Mouse (Mus musculus) intestine, embryonic 14.5 days (tissue): Measurements from ENCODE around the gene Gm42715. TPM values are rescaled to one million over a fixed set of nuclear protein-coding genes. Genes with fewer than 3 reads are reported as not detected.
"Not testable (repeated sequence)": the region's sequence is repeated elsewhere in the genome, so short reads cannot be mapped to it uniquely, and the experiment has no call there.

ENCODE experiments used
- ATAC-seq: fragments of 200-750 bp; cut with Nextera tagmentation; replicated peaks from 2 replicates; pipeline ENCODE4 v1.8.0; 2017; ENCODE audit warnings: low read depth, moderate number of reproducible peaks, moderate TSS enrichment, moderate library complexity; ENCODE audit not compliant: low FRiP score, low TSS enrichment
- DNase-seq: peaks from one replicate; pipeline ENCODE4 v3.0.0-alpha.2; 2018; ENCODE audit warnings: low spot score
- H3K27ac ChIP-seq: fragments of 300-500 bp; sonication (generic); 2 replicates; pipeline ENCODE4 v1.5.1; 2014; ENCODE audit warnings: low read depth, mild to moderate bottlenecking, control low read depth
- H3K27me3 ChIP-seq: fragments of 300-500 bp; sonication (generic); replicated peaks from 2 replicates; pipeline ENCODE4 v1.6.1; 2014; ENCODE audit warnings: low read length, control low read depth; ENCODE audit not compliant: control insufficient read depth, insufficient read depth
- H3K36me3 ChIP-seq: fragments of 300-500 bp; sonication (generic); 2 replicates; pipeline ENCODE4 v1.6.1; 2014; ENCODE audit warnings: low read length, control low read depth; ENCODE audit not compliant: control insufficient read depth, insufficient read depth
- H3K4me1 ChIP-seq: fragments of 300-500 bp; sonication (generic); replicated peaks from 2 replicates; pipeline ENCODE4 v1.6.1; 2014; ENCODE audit warnings: low read length, control low read depth, mixed read lengths; ENCODE audit not compliant: control insufficient read depth, insufficient read depth
- H3K4me2 ChIP-seq: fragments of 300-500 bp; sonication (generic); 2 replicates; pipeline ENCODE4 v1.6.1; 2014; ENCODE audit warnings: low read length
- H3K4me3 ChIP-seq: fragments of 300-500 bp; sonication (generic); 2 replicates; pipeline ENCODE4 v1.5.1; 2014; ENCODE audit warnings: low read depth, low read length, control low read depth, mixed read lengths
- H3K9ac ChIP-seq: fragments of 300-500 bp; sonication (generic); 2 replicates; pipeline ENCODE4 v1.6.1; 2014; ENCODE audit warnings: mild to moderate bottlenecking, low read length
- H3K9me3 ChIP-seq: fragments of 300-500 bp; sonication (generic); 2 replicates; pipeline ENCODE4 v1.6.1; 2016; ENCODE audit warnings: low read length, control low read depth; ENCODE audit not compliant: control insufficient read depth
- WGBS: fragments of 180-500 bp; shearing (Covaris S2); extraction: QIAGEN DNeasy Blood & Tissue Kit; methylation state at CpG from one replicate; pipeline ENCODE4 v1.1.7; 2014; 5-methylcytosine and 5-hydroxymethylcytosine counted together
- polyA plus RNA-seq: library from polyadenylated mRNA; unstranded; fragments of >200 nt; fragmentation: Nextera tagmentation; extraction: Ambion mirVana; gene quantifications from 2 replicates; pipeline ENCODE4 v1.2.1, GENCODE M21; 2014

Gm42715 gene
- polyA plus RNA-seq, 1 experiment from 2014 or later: 18.8 TPM

DNA sequence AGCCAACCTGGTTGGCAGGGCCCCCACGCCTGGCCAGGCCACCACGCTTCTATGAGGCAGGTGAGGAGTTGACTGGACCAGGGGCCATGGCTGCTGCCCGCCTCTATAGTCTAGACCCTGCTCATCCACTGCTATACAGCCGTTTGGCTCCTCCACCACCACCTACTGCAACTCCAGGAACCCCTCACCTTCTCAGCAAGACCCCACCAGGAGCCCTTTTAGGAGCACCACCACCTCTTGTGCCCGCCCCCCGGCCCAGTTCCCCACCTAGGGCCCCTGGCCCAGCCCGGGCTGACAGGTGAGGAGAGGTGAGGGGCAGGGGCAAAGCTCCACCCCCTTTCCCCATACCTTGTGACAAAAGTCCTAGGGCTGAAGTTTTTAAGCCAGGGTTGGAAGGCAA lies 29.4 kb upstream of the Gm42715 start:
- Histone ChIP-seq H3K4me2 (no peak overlapping the region), H3K27ac (no peak overlapping the region), H3K4me3 (no peak overlapping the region), H3K9me3 (no peaks in the 10 kb centered on the region), H3K9ac (no peak overlapping the region), H3K27me3 (no peaks in the 10 kb centered on the region), H3K36me3 (peaks cover 76% of the 10 kb centered on the region), H3K4me1 (no peaks in the 10 kb centered on the region)
- ATAC-seq (no peak), DNase-seq (no peak)
- WGBS: 92% methylated on average over 7 of the region's 7 CpGs

GRCm38 (mm10) chr7:127491846-127492245 lies 27.5 kb upstream of the Gm42715 start:
- ATAC-seq (no peak), DNase-seq (no peak)
- H3K4me2 ChIP-seq: no peak overlapping the region
- no peak overlapping the region for H3K9ac ChIP-seq
- H3K4me3 ChIP-seq: no peak overlapping the region
- no peaks in the 10 kb centered on the region for H3K9me3 ChIP-seq
- H3K27ac ChIP-seq: no peak overlapping the region
- no peaks in the 10 kb centered on the region for H3K4me1 ChIP-seq
- no peaks in the 10 kb centered on the region for H3K27me3 ChIP-seq
- WGBS: 88% methylated on average over 3 of the region's 3 CpGs
- H3K36me3 ChIP-seq: peaks cover 57% of the 10 kb centered on the region

DNA sequence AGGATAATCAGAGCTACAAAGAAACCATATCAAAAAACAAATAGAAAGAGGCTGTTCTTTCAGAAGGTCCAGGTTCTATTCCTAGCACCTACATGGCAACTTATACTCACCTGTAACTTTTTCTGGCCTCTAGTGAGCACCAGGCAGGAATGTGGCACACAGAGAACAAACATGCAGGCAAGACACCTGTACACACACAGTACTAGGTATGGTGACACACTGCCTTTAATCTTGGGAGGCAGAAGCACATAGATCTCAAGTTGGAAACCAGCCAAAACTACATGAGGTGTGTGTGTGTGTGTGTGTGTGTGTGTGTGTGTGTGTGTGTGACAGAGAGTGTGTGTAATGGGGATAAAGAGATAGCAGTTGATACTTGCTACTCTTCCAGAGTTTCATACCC lies 24.7 kb upstream of the Gm42715 start:
- ATAC-seq: no peak
- no peak overlapping the region for H3K4me2 ChIP-seq

DNA sequence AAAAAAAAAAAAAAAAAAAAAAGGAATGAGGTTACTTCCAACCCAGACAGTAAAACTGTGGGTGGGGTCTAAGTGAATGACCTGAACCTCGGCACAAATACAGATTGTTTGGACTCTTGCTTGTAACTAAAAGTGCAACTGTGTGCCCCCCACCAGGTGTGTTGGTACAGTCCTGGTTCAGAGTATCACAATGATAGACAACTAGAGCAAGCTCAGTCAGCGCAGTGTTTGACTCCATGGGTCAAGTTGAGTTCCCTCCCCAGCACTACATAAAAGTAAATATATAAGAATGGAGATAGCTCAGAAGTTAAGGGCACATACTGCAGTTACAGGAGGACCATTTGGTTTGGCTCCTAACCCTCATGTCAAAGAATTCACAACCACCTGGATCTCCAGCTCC lies 22.0 kb upstream of the Gm42715 start:
- Histone ChIP-seq H3K4me3 (no peak overlapping the region), H3K4me1 (no peaks in the 10 kb centered on the region), H3K27me3 (no peaks in the 10 kb centered on the region), H3K9me3 (no peaks in the 10 kb centered on the region), H3K27ac (no peak overlapping the region), H3K4me2 (no peak overlapping the region), H3K36me3 (0 out of 2 replicates have a peak, but pooled peaks cover 5% of the 10 kb centered on the region), H3K9ac (no peak overlapping the region)
- 76% methylated on average over 2 of the region's 2 CpGs for WGBS
- DNase-seq (no peak), ATAC-seq (no peak)

More for the DNA sequence above, 24.7 kb upstream of the Gm42715 start:
- no peaks in the 10 kb centered on the region for H3K9me3 ChIP-seq
- H3K9ac ChIP-seq: no peak overlapping the region
- H3K4me1 ChIP-seq: no peaks in the 10 kb centered on the region
- H3K27ac ChIP-seq: no peak overlapping the region
- DNase-seq: no peak
- no peak overlapping the region for H3K4me3 ChIP-seq
- H3K36me3 ChIP-seq: peaks cover 32% of the 10 kb centered on the region
- no peaks in the 10 kb centered on the region for H3K27me3 ChIP-seq

- H3K4me1 ChIP-seq: no peaks in the 10 kb centered on the region
- H3K9me3 ChIP-seq: no peaks in the 10 kb centered on the region
- ATAC-seq (no peak), DNase-seq (no peak)
- no peaks in the 10 kb centered on the region for H3K27me3 ChIP-seq
- no peaks in the 10 kb centered on the region for H3K36me3 ChIP-seq
- H3K4me2 ChIP-seq: no peak overlapping the region
- H3K4me3 ChIP-seq: no peak overlapping the region
- no peak overlapping the region for H3K27ac ChIP-seq
- WGBS: 37% methylated on average over 3 of the region's 3 CpGs
- H3K9ac ChIP-seq: no peak overlapping the region
These were observed 21.0 kb upstream of the Gm42715 start for GRCm38 (mm10) chr7:127498407-127498806.

DNA sequence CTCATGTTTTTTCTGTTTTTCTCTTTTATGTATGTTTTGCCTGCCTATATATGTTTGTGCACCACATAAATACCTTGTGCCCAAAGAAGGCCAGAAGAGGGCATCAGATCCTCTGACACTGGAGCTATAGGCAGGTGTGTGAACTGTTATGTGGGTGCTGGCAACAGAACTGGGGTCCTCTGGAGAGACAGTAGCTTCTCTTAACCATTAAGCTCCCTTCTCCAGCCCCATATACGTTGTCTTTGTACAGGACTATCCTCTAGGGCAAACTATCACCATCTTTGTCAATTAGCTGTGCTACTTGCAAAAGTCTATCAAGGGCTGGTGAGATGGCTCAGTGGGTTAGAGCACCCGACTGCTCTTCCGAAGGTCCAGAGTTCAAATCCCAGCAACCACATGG lies 11.1 kb upstream of the Gm42715 start:
- Histone ChIP-seq H3K9me3 (no peaks in the 10 kb centered on the region), H3K27ac (no peak overlapping the region), H3K27me3 (no peaks in the 10 kb centered on the region), H3K36me3 (no peaks in the 10 kb centered on the region), H3K4me2 (no peak overlapping the region), H3K4me1 (0 out of 2 replicates have a peak, but pooled peaks cover 2% of the 10 kb centered on the region), H3K9ac (no peak overlapping the region), H3K4me3 (no peak overlapping the region)
- DNase-seq (no peak), ATAC-seq (no peak)
- 89% methylated on average over 3 of the region's 3 CpGs for WGBS

GRCm38 (mm10) chr7:127509830-127510229 lies 9.6 kb upstream of the Gm42715 start:
- H3K4me3 ChIP-seq, H3K4me1 ChIP-seq, H3K27ac ChIP-seq, H3K9ac ChIP-seq, DNase-seq, H3K27me3 ChIP-seq, H3K36me3 ChIP-seq, H3K4me2 ChIP-seq, H3K9me3 ChIP-seq, ATAC-seq: not testable (repeated sequence)
- WGBS: 98% methylated on average over 3 of the region's 4 CpGs

DNA sequence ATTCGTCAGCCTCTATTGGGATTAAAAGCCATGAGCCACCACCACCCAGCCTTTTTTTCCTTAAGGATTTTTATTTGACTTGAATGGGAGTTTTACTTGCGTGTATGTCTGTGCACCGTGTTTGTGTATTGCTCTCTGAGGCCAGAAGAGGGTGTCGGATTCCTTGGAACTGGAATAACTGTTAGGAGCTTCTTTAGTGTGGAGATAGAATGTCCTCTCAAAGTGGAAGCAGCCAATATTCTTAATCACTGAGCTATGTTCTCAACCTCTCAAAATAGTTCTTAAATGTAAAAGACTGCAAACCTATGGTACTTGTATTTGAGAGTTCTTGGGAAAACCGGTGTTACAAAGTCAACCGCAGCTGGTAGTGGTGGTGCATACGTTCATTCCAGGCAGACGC lies 8.1 kb upstream of the Gm42715 start:
- peaks cover 15% of the 10 kb centered on the region for H3K36me3 ChIP-seq
- no peak for DNase-seq
- peak overlapping the region; percentile 96 for H3K9ac ChIP-seq
- peaks cover 8% of the 10 kb centered on the region; the same call in 1 of the 2 replicates for H3K4me1 ChIP-seq
- H3K27me3 ChIP-seq: no peaks in the 10 kb centered on the region
- 37% methylated on average over 8 of the region's 8 CpGs for WGBS
- peak overlapping the region; percentile 99 for H3K27ac ChIP-seq
- H3K9me3 ChIP-seq: no peaks in the 10 kb centered on the region
- H3K4me2 ChIP-seq: peak overlapping the region; percentile 59
- no peak for ATAC-seq
- peak overlapping the region; percentile 59 for H3K4me3 ChIP-seq

- ATAC-seq (peak; percentile 96), DNase-seq (no peak)
- H3K4me1 ChIP-seq: peaks cover 8% of the 10 kb centered on the region; the same call in 1 of the 2 replicates
- H3K27ac ChIP-seq: peak within 1 kb of the TSS; percentile 99
- peak within 1 kb of the TSS; percentile 59 for H3K4me2 ChIP-seq
- no peaks in the 10 kb centered on the region for H3K27me3 ChIP-seq
- under 1% methylated on average over 35 of the region's 37 CpGs for WGBS
- H3K4me3 ChIP-seq: peak within 1 kb of the TSS; percentile 59
- H3K36me3 ChIP-seq: peaks cover 21% of the 10 kb centered on the region
- no peaks in the 10 kb centered on the region for H3K9me3 ChIP-seq
- peak within 1 kb of the TSS; percentile 96 for H3K9ac ChIP-seq
These were observed 7.6 kb upstream of the Gm42715 start, which contains the start of gene Srcap for GRCm38 (mm10) chr7:127511808-127512230. TSS of gene Srcap (plus strand) at chr7:127511983.
